Mouse (Mus musculus): ENCODE measurements at regions not wholly inside any gene's neighbourhood (a gene's known extent, or its start where the extent isn't known, plus 50 kb on each side); places are given as distances from the start of the nearest gene placed in this dataset.

DNA sequence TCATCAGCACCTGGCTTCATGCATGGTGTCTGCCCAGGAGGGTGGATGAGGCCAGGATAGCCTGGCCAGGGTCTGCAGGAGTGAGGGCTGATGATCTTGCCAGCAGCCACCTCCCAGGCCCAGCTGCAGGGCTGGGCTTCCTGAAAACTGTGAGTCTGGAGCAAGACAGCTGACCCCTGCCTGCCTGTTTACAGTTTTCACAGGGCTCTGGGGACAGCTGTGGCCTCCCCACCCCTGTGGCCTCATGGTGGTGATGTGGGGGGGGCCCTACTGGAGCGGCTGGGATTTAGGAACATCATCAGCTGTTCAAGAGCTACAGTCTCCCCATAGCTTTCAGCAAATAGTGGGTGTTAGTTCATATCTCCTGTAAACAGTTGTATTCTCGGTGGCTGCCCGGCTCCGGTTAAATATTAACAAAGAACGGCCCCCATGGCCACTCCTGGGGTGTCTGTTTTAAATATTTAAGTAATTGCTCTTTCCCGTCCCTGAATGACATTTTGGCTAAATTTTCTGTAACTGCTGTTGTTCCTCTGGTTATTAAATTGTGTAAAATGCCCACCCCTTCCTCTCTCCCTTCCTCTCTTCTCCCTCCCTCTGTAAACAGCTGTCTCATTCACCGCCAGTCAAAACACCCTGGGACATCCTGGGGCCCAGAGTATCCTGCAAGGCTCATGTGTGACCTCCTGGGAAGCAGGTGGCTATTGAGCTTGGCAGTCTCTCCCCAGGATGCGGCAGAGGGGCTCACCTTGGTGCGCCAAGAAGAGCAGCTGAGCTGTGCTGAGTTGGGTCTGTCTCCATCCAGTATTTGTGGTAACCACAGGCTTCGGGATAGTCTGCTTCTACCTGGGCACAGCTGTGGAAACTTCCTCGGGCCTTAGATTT, 57.9 kb upstream of the Pcsk6 start:
- TF ChIP-seq POLR2A (IDR thresholded peaks at IDR 0.05; ENCODE audit: low read depth, low read length), result no peak
- no peak for TF ChIP-seq CTCF (IDR thresholded peaks at IDR 0.05; ENCODE audit: borderline replicate concordance, insufficient read depth, low read length)

Data from embryonic fibroblast, embryonic 13.5 days (primary cell).